Mouse (Mus musculus): Measurements from ENCODE around the gene Mical3.

Gene Mical3

DNA sequence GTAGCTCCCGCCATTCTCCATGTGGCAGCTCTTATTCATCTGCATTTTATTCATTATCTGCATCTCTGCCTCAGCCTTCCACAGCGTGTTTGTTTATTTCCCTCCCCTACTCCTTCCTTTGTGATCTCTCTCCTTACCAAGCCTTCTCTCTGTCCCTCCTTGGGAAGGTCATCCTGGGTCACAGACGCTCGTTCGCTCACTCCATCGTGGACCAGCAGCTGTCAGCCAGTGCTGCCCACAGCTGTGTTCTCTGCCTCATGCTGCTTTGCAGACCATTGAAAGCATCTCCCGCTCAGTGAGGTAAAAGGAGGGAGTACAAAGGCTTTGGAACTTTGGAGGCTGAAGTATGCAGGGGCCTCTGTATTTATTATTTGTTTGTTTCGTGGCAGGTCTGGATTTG is 15.1 kb upstream of the Mical3 start:
- no peak for DNase-seq (ENCODE audit: low spot score)

DNA sequence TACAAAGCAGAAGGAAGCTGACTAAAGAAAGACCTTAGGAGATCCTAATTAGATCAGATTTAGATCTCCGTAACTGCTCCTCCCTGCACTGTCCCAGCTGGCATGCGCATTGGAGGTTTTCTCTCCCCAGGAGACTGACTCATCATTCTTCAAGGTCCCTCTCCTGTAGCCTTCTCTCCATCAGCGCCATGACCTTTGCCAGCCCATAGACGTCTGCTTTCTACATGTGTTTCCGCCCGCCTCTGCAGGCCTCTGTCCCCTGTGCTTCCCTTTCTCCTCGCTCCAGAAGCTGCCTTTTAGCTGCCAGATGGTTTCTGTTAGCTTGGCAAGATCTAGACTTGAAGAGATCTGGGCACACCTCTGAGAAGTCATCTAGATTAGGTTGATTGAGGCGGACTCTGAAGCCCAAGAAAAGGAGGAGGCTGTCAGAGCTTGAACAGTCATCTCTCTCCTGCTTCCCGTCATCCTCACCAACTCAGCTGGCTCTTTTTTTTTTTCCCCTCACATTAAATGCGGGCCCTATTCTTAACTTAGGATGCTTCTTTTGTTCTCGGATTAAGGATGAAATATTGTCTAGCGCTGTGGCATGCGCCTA is 14.3 kb upstream of the Mical3 start:
- DNase-seq (ENCODE audit: low spot score), result no peak

DNA sequence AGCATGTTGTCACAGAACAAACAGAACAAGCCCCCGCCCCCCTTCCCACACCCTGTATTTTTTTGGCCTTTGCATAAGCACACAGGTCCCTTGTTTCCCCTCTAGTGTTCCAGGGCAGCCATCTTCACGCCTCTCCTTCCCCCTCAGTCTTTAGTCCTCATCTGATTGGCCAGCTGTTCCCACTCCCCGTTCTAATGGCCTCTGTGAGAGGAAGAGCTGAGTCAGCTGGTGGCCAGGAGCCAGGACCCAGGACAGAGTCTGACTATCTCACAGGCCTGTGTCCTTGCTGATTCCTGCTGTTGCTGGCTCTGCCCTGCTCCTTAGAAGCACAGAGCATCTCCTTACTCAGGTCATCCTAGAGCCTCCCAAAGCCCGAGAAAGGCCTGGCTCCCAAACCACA is 13.3 kb upstream of the Mical3 start:
- no peak for DNase-seq (ENCODE audit: low spot score)

DNA sequence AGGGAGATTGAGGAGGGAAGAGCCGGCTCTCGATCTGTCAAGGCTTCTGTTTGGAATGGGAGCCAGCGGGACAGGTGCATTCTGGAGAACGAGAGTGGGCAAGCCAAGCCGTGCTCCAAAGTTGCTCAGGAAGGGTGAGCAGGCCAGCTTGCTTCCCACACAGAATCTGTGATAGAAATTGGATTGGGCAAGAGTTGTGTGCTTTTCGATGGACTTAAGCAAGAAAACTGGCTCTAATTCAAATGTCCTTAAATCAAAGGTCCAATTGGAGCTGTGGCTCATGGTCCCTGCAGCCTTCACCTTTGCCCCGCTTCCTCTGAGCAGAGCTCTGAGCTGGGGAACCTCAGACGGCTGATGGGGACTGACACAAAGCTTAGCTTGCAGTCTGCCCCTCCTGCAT is 12.6 kb upstream of the Mical3 start:
- DNase-seq (ENCODE audit: low spot score), result no peak

DNA sequence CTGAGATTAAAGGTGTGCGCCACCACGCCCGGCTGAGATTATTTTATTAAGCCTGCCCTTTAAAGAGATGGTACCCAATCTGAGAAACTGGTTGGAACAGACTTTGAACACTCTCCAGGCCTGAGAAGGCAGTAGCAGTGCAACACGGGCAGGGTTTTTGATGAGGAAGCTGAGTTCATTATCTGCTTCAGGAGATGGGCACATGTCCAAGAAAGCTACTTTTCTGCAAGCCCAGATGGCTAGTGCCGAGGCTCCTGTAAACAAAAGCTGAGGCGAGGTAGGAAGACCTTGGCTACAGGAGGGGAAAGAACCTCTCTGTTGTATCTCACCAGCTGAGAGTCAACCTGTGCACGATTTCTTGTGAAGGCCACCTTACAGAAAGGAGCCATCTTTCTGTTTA is 11.5 kb upstream of the Mical3 start:
- no peak for DNase-seq (ENCODE audit: low spot score)

DNA sequence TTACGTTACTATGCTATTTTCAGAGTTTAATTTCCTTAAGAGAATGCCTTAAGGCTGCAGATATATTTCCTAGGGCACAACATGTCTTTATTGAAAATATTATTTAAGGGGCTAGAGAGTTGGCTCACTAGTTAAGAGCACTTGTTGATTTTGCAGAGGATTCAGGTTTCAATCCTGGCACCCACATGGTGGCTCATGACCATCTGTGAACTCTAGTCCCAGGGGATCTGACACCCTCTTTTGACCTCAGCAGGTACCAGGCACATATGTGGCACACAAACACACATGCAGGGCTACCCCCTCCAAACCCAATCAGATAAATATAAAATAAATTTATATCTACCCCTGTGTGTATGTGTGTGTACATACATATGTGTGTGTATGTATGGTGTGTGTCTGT is 8.5 kb upstream of the Mical3 start:
- DNase-seq (ENCODE audit: low spot score), result no peak

DNA sequence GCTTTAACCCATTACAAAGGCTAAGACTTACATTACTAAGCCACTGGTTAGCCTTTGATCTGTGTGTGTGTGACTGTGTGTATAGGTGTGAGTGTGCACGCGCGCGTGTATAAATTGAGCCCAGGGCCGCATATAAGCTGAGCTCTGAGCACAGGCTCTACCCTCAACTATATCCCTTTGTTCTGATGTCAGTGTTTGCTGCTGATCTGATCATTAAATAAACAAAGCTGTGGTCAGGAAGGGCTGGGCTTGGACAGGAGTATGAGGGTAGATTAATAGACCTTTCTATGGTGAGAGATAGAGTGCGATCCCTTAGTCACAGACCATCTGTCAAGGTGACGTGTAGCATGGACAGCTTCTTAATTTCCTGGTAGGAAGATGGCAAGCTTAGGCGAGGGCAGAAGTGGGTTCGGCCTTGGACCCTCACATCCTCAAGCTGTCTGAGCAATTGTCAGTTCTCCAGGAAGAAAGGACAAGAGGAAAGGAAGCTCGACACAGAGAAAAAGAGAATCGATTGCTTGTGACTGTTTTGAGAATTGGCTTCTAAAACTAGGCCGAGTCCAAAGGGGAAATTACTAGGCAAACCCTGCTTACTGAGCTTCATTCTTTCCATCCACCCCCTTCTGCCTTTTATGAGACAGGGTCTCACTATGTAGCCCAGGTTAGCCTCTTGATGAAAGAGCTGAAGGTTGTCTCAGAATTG is 7.7 kb upstream of the Mical3 start:
- DNase-seq (ENCODE audit: low spot score), result no peak

DNA sequence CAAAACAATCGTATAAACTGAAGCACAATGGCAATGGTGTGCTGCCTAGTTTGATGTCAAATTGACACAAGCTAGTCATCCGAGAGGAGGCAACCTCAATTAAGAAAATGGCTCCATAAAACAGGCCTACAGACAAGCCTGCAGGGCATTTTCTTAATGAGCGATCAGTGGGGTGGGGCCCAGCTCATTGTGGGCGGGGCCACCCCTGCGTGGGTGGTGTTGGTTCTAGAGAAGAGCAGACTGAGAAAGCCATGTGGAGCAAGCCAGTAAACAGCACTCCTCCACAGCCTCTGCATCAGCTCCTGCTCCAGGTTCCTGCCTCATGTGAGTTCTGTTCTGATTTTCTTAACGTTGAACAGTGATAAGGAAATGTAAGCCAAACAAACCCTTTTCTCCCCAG is 6.4 kb upstream of the Mical3 start:
- DNase-seq (ENCODE audit: low spot score), result no peak

DNA sequence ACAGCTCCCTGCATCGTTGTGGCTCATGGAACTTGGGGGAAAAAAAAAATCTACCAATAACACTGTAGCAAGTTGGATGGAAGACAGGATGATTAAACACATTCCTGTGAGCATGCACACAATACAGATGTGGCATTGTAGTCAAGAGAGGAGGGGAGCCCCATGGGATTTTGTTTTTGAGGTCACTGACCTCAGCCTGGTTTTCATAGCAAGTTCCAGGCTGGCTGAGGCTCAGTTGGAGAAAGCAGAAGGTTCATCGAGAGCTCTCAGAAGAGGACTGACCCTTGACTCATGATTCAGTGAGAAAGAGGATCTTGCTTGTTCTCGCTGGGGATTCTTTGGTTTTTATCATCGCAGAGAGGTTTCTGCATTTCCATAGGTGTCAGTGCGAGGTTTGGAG is 4.1 kb upstream of the Mical3 start:
- DNase-seq (ENCODE audit: low spot score), result no peak

DNA sequence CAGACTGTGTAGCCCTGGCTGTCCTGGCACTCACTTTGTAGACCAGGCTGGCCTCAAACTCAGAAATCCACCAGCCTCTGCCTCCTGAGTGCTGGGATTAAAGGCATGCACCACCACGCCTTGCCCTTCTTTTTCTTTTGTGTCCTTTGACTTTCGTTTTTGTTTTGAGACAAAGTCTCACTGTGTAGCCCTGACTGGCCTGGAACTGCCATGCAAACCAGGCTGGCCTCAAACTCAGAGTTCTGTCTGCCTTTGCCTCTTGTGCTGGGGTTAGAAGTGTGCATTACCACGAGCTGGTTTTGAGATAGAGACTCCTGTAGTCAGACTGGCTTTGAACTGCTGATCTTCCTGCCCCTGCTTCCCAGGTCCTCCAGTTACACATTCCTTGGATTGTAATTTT is 3.5 kb upstream of the Mical3 start:
- DNase-seq (ENCODE audit: low spot score), result no peak

DNA sequence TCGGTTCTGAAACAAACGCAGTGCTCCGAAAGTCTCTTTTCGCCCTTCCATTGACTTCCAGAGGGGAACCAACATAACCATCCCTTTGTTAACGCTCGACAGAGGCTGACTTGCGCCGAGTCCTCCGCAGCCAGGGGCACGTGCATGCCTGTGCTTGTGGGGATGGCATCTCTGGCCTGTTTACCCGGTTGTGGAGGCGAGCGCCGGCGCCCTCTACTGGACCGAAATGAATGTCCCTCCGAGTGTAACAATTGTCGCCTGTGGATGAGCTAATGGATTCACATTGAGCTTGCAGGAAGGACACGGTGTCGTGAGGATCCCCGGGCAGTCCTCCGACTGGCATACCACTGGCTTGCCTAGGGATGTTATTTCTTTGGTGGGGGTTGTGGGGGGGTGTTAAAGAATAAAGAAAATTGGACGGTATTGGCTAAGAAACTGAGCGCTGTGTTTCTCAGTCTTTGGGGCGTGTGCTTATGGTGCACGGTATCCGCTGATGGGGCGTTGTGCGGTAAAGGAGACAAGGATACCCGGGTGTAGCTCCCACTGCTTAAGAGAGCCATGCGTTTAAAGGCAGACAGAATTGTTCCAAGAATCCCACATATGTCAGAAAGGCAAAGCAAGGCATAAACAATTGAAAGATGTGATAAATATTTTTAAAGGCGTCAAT is 627 bp downstream of the Mical3 start:
- peak; percentile 87 for DNase-seq (ENCODE audit: low spot score)

DNA sequence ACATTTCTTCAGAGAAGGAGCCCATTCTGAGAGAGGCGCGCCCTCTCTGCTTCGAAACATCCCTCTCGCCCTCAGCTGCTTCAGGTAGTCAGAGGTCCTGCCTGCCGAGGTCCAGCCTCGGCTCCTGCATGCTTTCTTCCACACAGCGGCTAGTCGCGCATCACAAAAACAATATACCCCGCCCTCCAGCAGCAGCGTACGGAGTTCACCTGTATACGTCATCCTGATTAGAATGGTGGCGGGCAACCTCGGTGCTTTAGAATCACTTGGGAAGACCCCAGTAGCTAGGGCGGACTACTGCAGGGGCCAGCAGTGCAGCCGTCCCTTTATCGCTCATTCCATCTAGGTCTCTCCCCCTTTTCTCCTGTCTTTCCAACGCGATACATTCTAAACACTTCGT is 1.3 kb downstream of the Mical3 start:
- DNase-seq (ENCODE audit: low spot score), result no peak

DNA sequence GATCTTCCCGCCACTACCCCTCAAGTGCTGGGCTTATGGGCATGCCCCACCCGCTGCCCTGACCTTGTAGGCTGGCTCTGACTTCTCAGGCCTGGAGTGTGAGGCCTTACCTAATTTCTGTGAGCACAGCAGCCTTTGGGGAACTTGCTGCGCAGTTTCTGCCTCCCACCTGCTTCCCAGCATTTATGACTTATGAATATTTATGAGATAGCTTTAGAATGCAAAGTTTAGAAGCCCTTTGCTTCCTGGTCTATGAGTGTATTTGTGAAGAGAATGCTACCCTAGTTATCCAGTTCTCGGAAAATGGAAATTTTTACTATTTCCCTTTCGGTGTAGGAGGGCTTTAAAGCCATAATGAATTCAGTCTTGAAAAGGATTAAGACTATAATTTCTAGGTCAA is 2.1 kb downstream of the Mical3 start:
- no peak for DNase-seq (ENCODE audit: low spot score)

DNA sequence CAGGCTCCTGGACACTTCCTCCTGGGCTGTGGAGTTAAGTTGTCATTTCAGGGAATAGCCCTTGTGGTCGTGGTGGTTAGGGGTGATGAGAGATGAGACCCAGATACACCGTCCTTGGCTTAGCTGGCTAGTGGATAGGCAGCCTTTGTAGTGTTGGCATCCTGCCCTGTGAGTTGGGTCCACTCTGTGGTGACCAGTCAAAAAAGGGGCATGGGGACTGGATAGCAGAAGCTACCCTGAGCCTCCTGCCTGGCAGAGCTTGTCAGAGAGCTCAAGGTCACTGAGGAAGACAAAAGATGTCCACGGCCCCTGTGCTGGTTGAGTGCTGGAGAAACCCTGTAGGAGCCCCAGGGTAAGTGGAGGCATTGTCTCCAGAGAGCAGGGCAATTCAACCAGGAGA is 3.1 kb downstream of the Mical3 start:
- no peak for DNase-seq (ENCODE audit: low spot score)

DNA sequence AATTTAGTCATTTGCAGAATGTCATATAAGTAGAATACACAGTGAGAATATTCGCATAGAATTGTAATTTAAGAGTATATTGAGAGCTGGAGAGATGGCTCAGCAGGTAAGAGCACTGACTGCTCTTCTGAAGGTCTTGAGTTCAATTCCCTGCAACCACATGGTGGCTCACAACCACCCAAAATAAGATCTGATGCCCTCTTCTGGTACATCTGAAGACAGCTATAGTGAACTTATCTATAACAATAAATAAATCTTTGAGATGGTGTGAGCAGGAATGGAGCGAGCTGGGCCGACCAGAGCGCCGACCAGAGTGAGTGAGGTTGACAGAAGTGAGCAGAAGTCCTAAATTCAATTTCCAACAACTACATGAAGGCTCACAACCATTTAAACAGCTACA is 4.6 kb downstream of the Mical3 start:
- no peak for DNase-seq (ENCODE audit: low spot score)

DNA sequence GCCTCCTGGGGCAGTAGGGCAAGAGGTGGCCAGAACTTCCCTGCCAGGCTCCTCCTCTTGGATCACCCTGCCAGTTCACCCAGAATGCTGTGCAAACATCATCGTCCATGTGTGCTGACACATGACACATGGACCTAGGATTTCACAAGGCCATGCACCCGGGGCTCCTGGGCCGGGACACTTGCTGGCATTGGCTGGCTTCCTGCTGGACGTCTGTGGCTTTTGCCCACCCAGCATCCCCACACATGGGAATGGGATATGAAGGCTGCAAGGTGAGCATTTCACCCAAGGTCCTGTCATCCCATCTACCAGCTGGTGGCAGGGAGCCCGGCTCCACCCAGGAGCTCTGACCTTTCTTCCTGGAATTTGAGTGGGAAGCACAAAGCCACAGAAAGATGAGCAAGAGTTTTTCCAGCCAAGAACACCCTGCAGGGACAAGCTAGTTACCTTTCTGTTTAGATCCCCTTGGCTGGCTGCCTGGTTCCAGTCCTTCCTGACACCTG is 8.0 kb downstream of the Mical3 start:
- no peak for DNase-seq (ENCODE audit: low spot score)

DNA sequence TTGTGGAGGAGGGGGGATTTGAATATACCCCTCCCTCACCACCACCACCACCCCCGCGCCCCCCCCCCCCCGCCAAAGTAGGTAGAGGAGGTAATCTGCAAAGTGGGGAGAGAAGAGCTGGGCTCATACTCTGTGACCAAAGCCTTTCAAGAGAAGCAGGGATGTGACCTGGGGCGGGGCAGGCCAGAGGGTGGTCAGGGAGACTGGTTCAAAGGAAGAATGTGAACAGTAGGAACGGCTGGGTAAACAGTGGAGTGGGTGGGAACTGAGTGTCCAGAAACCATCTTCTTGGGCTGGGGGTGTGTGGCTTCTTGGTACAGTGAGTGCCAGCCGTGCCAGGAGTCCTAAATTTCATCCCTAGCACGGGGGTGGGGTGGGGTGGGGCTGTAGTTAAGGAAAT is 10.0 kb downstream of the Mical3 start:
- DNase-seq (ENCODE audit: low spot score), result no peak

DNA sequence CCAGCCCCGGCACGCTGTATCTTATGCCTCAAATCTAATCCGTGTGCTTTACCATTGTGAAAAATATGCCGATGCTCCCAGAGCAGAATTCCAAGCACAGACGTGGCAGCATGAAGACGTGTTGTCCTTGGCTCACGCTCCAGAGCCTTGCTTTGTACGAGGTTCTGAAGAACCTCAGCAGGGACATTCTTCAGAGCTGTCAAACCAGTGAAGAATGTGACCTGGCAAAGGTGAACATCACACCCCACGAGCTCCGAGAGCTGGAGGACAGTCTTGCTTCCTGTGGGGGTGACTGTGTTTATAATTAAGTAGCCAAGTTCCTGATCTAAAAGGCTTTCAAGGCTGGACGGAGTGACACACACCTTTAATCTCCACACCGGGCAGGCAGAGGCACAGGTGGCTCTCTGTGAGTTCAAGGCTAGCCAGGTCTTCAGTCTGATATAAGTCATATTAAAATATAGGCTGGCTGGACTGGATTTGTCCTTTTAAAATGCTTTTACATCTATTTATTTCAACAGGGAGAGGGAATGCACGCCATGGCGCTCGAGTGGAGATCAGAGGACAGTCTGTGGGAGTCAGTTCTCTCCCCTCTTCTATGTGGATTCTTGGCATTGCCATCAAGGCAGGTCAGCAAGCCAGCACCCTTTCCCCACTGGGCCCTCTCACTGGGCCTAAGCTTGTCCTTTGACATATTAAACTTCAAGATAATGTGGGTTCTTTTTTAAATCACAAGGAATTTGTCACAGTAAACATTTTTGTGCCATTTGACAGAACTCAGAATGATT is 12.6 kb downstream of the Mical3 start:
- no peak for DNase-seq (ENCODE audit: low spot score)

DNA sequence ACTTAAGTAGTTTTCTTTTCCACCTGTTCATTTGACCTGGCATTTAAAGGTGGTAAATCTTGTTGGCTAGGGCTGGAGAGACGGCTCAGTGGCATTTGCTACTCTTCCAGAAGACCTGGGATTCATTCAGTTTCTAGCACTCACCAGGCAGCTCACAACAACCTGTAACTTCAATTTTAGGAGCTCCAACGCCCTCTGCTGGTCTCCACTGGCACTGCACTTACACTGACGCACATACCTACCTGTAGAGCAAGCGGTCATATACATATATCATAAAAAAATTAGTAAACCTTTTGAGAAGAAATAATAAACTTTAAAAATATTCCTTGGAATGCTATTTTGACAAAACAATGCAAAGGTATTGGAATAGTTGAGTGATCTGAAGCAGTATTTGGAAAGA is 13.7 kb downstream of the Mical3 start:
- no peak for DNase-seq (ENCODE audit: low spot score)

DNA sequence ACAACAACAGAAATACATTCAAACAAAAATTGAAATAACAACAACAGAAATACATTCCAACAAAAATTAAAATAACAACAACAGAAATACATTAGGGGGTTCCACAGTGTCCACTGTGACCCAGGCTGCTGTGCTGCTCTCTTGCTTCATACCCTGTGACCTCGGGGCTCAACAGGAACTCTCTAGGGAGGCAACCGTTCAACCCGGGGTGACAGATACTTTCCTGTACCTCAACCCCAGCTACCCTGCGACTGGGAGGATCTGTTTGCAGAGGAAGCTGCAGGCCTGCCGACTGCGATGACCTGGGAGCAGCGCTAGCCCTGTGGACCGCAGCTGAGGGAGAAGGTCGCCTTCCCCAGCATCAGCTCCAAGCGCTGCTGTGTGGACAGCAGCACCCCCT is 14.4 kb downstream of the Mical3 start:
- no peak for DNase-seq (ENCODE audit: low spot score)

DNA sequence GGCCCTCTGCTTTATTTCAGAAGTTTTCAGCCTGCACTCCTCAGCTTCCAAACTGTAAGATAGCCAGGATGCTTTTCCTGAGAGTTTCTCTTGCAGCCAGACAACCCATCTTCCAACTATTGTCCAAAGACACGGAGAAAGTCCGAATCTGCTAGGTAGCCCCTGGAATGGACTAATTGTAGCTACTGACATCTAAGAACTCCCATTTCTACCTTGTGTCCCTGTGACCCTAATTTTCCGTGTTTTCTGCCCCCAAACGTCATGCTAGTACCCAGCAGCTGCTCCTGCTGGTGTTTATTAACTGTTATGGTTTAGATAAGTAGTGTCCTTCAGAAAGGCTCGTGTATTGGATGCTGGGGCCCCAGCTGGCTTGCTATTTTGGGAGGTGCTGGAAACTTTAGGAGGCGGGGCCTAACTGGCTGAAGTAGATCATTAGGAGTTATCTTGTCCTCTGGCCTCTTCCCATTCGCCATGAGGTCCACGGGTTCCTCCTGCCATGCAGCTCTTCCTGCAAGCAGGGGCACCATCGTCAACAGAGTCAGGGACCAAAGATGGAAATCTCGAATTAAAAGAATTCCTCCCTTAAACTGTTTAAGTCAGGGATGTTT is 19.2 kb downstream of the Mical3 start:
- DNase-seq (ENCODE audit: low spot score), result no peak

DNA sequence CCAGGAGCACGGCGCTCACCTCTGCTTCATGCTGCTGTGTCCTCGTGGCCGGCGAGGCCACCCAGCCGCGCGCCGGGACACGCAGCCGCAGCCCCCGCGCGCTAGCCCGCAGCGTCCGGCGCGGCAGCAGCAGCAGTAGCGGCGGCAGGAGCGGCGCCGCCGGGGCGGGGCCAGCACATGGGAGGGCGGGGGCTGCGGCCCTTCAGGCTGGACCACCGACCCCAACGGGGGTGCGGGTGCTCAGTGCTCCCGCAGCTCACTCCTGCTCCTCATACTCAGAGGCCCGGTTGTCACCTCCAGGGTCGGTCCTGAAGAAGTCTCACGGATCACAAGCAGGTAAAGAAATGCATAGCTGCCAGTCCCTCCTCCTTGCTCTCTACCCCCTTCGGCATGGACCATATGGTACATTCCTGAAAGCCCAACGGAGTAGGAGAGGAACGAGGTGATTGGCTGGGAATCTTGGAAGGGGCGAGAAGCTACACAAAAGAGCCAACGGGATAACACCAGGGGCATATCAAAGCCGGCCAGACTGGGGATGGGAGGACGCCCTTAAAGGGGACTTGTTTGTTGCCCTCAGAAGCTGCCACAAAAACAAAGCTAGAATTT is 20.7 kb downstream of the Mical3 start:
- peak; percentile 92 for DNase-seq (ENCODE audit: low spot score)
